Mouse (Mus musculus): ENCODE measurements at regions not wholly inside any gene's neighbourhood (a gene's known extent, or its start where the extent isn't known, plus 50 kb on each side); places are given as distances from the start of the nearest gene placed in this dataset.

DNA sequence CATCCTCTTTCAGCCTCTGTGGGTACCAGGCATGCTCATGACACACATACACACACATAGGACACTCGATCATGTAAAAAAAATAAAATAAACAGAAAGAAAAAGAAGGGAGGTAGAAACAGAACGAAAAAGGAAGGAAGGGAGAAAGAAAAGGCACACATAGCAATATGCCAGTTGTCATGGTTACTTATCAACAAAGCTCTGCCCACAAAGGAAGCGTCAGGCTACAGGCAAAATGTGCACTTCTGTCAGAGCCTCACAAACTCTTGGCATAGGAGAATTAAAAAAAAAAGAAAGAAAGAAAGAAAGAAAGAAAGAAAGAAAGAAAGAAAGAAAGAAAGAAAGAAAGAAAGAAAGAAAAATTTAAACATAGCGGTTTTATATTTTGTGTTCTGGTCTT lies 56.9 kb upstream of the Sox2 start:
- DNase-seq: no peak

DNA sequence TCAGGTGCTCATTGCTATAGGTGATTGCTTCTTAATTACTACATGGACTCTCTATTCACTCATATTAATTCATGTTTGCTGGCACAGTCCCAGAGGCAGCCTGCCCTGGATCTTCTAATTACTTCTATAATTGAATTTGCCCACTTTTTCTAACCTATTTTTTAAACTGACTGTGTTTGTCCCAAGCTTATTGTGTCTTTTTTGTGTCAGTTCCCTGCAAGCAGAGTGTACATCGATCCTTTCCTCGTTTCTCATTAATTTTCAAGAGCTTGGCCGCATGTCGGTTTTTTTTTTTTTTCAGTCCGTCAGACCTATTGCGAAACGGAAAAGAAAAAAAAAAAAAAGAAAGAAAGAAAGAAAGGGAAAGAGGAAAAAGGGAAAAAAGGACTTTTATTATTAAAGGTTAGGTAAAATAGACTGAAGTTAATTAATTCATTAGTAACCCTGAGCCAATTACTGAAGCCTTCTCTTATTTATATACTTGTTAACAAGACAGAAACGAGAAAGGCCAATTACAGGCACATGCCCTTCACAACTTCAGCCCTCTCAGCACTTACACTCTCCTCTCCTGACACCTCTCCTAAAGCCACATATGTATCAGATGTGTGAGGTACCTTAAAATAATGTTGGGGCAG lies 72.2 kb upstream of the Sox2 start:
- DNase-seq: no peak

DNA sequence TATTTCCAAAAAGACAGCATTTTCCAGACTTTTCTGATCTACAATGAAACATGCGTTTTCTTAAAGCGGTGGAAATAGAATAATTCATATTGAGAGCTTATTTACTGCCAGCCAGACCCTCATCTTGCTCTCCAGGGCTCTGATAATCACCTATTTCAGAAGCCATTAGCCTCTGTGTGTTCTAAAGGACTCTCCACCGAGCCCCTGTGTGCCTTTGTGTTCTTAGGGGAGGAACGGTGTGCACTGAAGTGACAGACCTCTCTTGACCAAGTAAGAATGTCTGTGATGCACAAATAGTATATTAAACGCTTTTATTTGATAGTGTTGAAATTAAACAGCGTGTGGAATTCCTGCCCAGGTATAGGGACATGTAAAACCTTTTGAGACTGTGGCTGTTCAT lies 73.1 kb upstream of the Sox2 start:
- no peak for DNase-seq

DNA sequence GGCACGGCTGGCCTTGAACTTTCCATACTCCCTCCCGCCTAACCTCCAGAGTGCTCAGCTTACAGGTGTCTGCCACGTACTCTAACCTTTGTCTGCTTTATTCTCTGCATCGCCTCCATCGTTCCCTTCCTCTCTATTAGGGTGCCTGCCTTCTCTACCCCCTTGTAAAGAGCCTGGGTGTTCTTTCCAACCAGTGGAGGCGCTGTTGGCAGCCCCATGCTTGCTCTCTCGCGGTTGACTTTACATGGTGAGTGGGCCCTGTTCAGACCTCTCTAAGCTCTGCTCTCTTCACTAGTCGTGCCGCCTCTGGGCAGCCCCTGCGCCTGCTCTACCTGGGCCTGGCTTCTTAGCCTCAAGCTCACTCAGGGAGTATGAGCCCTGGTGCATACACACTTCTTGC lies 74.0 kb upstream of the Sox2 start:
- DNase-seq: no peak

DNA sequence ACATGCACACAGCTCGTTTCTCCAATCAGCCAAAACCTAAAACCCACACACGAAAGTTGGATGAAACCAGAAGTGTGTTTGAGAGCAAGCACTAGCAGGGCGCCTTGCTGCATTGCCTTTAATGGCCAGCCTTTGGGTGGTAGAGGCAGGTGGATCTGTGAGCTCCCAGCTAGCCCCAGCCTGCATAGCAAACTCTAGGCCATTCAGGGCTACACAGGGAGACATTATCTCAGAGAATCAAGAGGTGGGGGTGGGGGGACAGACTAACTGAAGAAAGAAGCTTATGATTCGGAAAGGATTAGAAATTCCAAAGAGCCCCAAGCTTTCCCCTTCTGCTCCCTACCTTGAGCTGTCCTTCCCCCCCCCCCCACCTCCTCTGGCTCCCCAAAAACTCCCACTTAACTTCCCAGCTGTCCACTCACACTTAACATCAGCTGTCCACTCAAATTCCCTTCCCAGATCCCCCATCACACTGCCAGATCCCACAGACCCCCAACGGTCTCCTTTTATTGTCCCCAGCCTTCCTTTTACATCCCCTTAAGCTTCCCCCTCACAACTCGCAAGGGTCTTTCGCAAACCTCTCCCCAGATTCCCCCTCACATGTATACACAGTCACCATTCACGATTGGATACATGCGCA lies 75.4 kb upstream of the Sox2 start:
- DNase-seq: no peak

DNA sequence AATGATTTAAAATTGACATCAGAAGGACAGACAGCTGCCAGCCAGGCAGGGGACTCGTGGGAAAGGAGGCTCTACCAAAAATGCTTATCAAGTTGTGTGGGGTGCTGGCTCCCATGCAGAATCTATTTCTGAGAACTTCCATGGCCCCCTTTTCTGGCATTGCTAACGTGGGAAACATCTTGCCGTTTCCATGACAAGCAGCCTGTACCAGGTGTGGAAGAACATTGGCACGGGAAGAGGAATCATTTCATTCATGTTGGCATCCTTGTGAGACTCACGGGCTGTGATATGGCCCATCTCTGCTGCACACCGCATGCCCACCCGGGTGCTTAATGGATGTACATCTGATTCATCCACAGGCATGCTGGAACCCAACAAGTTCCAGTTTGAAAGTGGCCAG lies 76.9 kb upstream of the Sox2 start:
- DNase-seq: no peak

DNA sequence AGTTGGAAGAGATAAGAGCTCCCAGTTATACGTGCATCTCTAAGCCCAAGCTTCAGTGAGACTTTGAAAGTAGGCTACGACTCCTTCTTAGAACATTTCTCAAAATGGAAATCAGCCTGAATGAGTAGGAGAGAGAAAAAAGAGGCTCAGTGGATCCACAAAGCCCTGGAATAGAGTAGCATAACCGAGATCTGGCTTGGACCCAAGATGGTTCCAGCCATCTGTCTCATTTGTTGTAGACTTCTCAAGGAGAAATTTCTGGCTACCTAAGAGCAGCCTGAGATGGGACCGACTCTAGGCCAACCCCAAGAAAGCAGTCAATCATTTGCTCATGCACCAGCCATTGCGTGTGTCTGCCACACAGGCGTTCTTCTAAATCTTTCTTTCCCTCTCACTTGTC lies 78.1 kb upstream of the Sox2 start:
- peak; percentile 36 for DNase-seq

DNA sequence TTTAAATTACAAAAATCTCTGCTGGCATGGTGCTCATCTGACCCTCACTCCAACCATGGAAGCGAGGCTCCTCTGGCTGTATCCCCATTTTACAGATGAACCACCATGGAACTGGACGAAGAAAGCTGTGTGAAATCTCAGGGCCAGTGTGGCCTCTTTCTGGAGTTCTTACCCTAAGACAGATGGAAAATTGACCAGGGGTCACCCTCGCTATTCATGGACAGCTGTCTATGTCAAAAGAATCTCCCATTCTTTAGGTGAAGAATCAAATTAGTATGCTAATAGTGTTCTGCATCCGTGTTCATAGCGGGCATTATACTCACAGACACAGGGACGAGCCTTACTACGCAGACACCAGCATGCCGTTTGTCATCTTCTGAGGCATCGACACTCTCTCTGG lies 78.6 kb upstream of the Sox2 start:
- no peak for DNase-seq

DNA sequence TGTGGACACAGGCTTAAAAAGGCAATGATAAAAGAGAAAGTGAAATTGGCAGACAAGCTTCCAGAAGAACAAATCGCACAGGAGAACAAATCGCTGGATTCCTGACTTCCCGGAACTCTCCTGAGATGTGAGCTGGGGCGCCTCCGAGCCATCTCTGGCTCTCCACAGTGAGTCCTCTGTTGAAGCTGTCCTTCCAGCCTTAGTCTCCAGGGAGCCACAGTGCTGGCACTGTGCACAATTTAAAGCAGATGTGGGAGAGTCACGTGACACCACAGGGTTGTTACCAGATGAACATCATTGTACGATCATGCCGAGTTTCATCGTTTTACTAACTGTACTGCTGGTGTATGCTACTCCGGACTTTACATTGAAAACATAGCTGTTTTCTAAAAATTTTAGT lies 80.2 kb upstream of the Sox2 start:
- no peak for DNase-seq

DNA sequence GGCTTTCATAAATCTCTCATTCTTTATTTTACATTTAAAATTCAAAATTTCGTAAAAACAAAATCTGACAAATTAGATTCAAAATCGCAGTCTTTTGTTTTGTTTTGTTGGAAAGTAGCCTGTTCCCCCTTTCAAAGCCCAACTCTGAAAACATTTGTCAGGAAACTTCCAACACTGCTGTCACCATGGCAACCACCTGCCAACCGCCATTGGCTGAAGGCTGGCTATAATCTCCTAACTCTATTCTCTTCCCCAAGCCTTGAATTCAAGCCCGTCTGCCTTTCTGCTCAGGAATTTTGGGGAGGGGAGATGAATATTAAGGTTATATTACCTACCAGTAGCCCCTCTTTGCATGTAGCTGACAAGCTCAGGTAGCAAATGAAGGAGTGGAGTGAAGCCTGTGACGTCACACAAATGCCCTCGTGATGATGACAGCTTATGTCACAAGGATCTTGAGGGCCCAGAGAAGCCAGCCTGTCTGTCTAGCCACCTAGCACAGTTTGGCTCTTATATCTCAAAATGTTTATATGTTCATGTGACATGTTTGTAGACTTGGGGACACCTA lies 82.0 kb upstream of the Sox2 start:
- DNase-seq: no peak

DNA sequence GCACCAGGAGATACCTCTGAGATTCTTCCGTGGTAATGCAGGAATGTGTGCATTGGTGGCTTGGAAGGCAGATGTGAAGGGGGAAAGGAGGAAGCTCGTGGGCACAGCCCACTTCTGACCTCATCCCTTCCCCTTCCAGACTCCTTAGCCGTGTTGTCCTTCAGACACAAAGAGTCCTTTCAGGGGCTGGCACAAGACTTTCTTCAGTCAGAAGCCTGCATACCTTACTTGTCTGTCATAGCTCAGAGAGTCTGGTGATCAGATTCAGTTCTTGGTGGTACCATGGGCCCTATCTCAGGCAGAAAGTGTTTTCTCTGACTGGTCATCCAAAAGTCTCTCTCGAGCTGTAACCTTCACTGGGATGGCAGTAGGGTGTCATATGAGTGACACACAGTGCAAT lies 84.8 kb upstream of the Sox2 start:
- DNase-seq: no peak

DNA sequence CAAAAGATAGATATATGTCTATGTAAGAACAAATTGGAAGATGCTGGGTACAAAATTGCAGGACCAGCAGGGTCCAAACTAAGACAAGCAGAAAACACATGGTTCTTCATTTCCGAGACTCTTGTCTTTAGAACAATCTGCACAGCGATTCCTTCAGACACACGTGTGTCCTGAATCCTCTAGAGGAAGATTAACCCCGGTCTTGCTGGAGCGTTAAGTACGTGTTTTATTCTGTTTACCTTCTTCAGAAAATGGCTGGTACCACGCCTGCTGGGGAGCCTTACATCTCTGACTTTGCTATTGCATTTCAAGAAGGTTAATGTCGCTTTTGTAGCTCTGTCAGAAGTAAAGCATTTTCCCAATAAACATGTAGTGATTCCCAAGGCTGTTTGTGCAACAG lies 87.3 kb upstream of the Sox2 start:
- no peak for DNase-seq

DNA sequence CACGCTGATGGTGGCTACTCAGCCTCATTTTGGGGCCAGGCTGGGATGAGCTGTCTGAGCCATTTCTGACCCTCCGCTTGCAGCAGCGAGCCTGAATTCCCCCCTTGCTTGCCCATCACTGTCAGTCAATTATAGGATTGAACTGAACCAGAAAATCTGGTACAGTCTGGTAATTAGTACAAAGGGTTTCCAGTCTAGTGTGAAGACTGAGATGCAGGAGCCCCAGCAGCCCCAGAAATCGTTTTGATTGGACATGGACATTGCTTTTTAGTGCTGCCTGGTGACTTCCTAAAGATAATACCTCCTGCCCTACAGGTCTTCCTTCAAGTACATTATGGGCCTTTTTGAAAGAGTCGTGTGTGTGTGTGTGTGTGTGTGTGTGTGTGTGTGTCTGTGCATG lies 88.5 kb upstream of the Sox2 start:
- DNase-seq: no peak

DNA sequence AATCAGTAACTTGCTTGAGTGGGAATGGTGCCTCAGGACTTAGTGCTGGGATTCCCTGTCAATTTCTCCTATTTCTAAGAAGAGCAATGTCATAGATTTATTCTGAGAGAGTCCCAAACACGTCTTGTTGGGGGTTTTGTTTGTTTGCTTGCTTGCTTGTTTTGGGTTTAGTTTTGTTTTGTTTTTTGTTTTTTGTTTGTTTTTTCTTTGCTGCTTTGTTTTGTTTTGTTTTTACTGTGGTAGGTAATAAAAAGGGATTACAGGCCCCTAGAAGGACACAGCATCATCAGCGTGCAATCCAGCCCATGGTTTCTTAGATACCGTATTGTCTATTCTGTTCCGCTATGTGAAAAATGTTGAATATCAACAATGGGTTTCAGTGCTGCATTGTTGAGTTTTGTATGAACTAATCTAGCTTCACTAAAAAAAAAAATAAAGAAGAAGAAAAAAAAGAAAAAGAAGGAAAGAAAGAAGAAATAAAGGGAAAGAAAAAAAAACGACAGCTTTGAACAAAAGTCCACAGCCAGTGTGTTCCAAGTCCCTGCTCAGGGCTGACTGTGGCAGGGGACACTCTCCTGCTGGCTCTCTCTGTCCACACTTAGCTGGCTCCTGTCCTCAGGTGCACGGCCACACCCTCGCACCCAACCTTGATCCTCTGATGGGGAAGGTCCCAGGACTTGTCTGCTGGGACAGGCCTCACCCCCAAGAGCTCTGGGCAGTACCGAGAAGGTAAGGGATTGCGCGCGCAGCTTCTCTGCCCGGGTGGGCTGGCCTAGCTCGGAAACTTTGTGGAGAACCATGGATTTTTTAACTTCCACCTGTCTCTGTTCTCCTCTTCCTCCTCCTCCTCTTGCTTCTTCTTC lies 90.1 kb upstream of the Sox2 start:
- DNase-seq: no peak

DNA sequence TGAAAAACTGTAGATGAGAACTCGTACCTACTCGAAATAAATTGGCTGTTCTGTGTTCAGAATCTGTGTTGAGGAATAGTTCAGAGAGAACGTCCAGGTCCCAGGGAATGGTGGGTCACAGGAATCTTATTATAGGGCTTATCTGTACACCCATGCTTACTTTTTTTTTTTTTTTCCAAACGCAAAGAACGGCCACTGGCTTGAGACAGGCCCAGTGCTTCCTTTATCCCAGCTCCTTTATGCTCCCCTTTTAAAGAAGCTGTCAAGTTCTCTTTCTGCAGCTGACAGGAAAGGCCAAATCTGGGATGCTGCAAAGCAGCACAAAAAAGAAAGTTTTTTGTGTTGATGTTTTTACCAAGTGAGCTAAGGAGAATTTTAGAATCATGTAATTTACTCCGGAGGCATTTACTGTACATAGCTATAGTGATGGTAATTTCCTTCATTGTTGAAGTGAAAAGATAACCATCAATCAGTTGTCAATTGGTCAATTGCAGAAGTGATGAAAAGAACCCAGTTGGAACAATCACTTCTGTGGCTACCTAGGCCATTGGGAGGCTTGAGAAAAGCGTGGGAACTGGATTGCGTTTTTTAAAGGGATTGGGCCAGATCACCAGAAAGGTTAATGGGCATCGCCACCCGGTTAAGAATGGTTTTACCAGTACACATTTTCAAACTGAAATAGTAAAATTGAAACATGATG lies 91.2 kb upstream of the Sox2 start:
- DNase-seq: no peak

DNA sequence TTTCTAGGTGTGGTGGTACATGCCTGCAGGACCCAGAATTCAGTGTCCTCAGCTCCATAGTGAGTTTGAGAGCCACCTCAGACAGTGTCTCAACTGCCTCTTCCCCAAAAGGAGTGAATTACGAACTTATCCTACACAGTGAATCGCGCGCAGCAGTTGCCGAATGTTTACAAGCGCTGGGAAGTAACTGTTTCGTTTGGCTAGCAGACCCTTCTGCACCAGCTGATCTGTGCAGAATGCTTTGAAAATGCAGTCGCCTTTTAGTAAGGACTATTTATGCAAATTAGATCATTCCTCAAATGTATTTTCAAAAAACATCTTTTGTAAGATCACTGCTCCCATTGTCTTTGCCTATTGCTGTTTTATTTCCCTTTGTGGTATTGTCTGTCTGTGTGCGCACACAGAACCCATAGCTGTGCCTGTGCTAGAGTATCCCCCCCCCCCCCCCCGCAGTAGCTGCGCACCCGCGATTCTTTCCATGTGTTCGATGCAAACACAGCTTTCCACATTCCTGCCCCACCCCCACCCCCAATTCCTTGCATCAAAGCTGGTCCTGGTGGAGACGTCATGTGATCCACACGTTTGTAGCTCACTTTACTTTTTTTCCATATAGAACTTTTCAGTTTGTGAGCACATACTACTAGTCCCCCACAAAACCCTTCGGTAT lies 97.5 kb upstream of the Sox2 start:
- no peak for DNase-seq

DNA sequence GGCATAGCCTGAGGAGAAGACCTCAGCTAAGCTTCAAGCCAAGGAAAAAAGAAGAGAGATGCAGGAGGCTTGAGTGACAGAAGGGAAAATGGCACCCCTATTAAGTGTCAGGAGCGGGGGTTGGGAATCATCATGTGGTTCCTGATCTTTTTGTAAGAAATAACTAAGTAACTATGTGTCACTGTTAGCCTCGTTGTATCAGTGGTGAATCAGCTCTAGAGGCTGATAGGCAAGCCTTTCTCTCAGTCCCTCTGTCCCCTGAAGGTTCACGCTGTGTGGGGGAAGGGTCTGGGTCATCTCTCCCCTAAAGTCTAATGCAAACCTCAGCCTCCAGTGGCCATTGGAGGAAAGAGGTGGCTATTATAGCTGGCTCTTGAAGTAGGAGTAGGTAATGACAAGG lies 99.1 kb upstream of the Sox2 start:
- no peak for DNase-seq

DNA sequence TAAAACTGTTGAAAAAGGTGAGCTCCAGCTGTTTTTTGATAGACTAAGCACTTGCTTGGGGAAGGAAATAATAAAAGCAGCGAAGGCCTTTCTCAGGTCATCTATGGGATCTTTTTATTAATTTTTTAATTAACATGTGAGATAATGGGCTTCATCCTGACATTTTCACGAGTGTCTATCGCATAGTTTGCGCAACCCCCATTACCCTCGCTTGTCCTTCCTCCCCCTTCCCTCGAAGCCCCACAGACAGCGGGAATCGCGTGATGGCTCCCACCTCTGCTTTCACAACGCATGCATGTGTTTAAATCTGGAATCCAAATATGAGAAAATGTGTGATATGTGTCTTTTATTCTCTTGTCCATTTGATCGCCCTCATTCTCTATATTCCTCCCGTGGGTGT lies 100.0 kb upstream of the Sox2 start:
- no peak for DNase-seq

DNA sequence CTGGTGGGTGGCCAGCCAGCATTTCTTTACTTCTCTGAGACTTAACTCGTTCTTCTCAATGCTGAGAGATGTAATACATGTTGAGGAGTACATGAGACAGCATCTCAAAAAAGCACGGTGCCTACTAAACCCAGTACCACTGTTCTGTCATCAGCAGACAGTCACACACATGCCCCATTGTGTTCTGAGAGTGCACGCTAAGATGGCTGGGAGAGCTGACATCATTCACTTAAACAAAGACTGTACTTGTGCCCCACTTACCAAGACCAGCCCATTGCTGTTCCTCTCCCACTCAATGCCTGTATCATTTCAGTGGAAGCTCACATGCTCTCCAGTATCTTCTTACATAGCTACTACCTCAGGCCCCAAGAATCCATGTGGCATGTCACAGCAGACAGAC lies 117.8 kb upstream of the Sox2 start:
- DNase-seq: peak; percentile 81

DNA sequence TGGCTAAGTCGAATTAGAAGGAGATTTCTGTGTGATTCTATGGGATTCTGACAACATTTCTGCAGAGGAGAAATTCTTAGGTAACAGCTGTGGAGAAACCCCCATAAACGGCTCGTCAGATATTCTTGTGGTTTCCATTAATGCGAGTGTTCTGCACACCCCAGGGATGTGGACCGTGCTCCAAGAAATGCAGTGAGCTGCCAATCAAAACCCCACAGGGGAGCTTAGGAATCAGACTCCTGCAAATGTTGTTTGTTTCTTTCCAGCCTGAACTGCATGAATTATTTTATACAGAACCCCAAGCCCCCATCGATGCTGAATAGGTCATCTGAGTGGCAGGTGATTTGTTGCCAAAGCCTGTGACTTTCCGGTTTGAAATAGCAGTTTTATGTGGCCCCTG lies 118.4 kb upstream of the Sox2 start:
- no peak for DNase-seq

DNA sequence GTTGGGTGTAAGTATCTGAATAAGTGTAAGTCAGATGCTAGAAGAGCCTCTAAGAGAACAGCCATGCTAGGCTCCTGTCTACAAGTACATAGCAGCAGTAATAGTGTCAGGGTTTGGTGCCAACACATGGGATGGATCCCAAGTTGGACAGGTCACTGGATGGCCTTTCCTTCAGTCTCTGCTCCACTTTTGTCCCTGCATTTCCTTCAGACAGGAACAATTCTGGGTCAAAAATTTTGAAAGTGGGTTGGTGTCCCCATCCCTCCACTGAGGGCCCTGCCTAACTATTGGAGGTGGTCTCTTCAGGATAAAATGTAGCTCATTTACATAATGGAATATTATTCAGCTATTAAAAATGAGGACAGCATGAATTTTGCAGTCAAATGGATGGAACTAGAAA lies 122.7 kb upstream of the Sox2 start:
- no peak for DNase-seq

DNA sequence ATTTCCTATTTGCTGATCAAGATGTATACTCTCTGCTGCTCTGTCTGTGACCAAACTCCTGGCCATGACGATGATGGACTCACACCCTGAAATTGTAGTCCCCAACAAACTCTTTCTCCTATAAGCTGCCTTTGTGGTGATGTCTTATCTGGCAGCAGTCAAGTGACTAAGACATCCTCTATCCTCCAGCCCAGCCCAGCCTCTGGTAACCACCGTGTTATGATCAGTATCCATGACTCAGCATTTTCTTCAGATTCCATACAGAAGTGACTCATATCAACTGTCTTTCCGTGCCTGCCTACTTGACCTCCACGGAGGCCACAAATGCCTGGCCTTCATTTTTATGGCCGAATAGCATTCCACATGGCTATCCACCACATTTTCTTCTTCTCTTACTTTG lies 124.5 kb upstream of the Sox2 start:
- DNase-seq: no peak
